Mouse (Mus musculus): ENCODE measurements around the gene Capn7. TPM values are rescaled to one million over a fixed set of nuclear protein-coding genes. Genes with fewer than 3 reads are reported as not detected.

Gene Capn7
- polyA plus RNA-seq, 1 experiment from 2014 or later: 32.8 TPM

Other genes starting within 250 kb of the Capn7 start
- 78.4 and 81.9 TPM in 2 replicates for gene Smim4, start 207.7 kb upstream of the Capn7 start, polyA plus RNA-seq (2015; fragmentation: Nextera tagmentation; extraction: Ambion mirVana)
- 300 and 318 TPM in 2 replicates for gene Nt5dc2, start 205.6 kb upstream of the Capn7 start, polyA plus RNA-seq (2015; fragmentation: Nextera tagmentation; extraction: Ambion mirVana)
- gene Stab1, start 168.0 kb upstream of the Capn7 start, polyA plus RNA-seq (2015; fragmentation: Nextera tagmentation; extraction: Ambion mirVana): 43.2 and 49.5 TPM in 2 replicates
- 3,442 and 4,164 TPM in 2 replicates for gene Tnnc1, start 128.3 kb upstream of the Capn7 start, polyA plus RNA-seq (2015; fragmentation: Nextera tagmentation; extraction: Ambion mirVana)
- 340 and 345 TPM in 2 replicates for gene Nisch, start 119.7 kb upstream of the Capn7 start, polyA plus RNA-seq (2015; fragmentation: Nextera tagmentation; extraction: Ambion mirVana)
- gene Sema3g, start 118.8 kb upstream of the Capn7 start, polyA plus RNA-seq (2015; fragmentation: Nextera tagmentation; extraction: Ambion mirVana): 0.51 TPM in 2 replicates
- 7.8 and 8.2 TPM in 2 replicates for gene Phf7, start 85.3 kb upstream of the Capn7 start, polyA plus RNA-seq (2015; fragmentation: Nextera tagmentation; extraction: Ambion mirVana)
- 52.0 and 59.1 TPM in 2 replicates for gene Bap1, start 85.2 kb upstream of the Capn7 start, polyA plus RNA-seq (2015; fragmentation: Nextera tagmentation; extraction: Ambion mirVana)
- gene Dnah1, start 12.7 kb upstream of the Capn7 start, polyA plus RNA-seq (2015; fragmentation: Nextera tagmentation; extraction: Ambion mirVana): 0.94 and 1.3 TPM in 2 replicates
- gene Sh3bp5, start 99.4 kb downstream of the Capn7 start, polyA plus RNA-seq (2015; fragmentation: Nextera tagmentation; extraction: Ambion mirVana): 26.7 and 28.2 TPM in 2 replicates
- 11.7 and 12.0 TPM in 2 replicates for gene Eaf1, start 157.8 kb downstream of the Capn7 start, polyA plus RNA-seq (2015; fragmentation: Nextera tagmentation; extraction: Ambion mirVana)
- 38.7 and 42.9 TPM in 2 replicates for gene Mettl6, start 158.4 kb downstream of the Capn7 start, polyA plus RNA-seq (2015; fragmentation: Nextera tagmentation; extraction: Ambion mirVana)